Mouse (Mus musculus) embryonic facial prominence, embryonic 10.5 days (tissue): ENCODE measurements around the gene Cyp4f39. TPM values are rescaled to one million over a fixed set of nuclear protein-coding genes. Genes with fewer than 3 reads are reported as not detected.
A peak's percentile ranks its signal among the peaks of the same experiment; 100 is the strongest.
"Not testable (repeated sequence)": the region's sequence is repeated elsewhere in the genome, so short reads cannot be mapped to it uniquely, and the experiment has no call there.

Experiments
- DNase-seq: peaks from one replicate; pipeline ENCODE4 v3.0.0-alpha.2; 2017; ENCODE audit warnings: low spot score
- H3K27ac ChIP-seq: fragments of 300-500 bp; sonication (generic); replicated peaks from 2 replicates; pipeline ENCODE4 v1.5.1; 2016; ENCODE audit warnings: mild to moderate bottlenecking
- H3K27me3 ChIP-seq: fragments of 300-500 bp; sonication (generic); replicated peaks from 2 replicates; pipeline ENCODE4 v1.6.1; 2016; ENCODE audit warnings: low read depth, mild to moderate bottlenecking; ENCODE audit not compliant: poor library complexity, severe bottlenecking
- H3K36me3 ChIP-seq: fragments of 300-500 bp; sonication (generic); replicated peaks from 2 replicates; pipeline ENCODE4 v1.6.1; 2016; ENCODE audit warnings: mild to moderate bottlenecking, moderate library complexity
- H3K4me1 ChIP-seq: fragments of 300-500 bp; sonication (generic); 2 replicates; pipeline ENCODE4 v1.6.1; 2016
- H3K4me3 ChIP-seq: fragments of 300-500 bp; sonication (generic); 2 replicates; pipeline ENCODE4 v1.5.1; 2016; ENCODE audit warnings: mild to moderate bottlenecking, moderate library complexity
- H3K9me3 ChIP-seq: fragments of 300-500 bp; sonication (generic); 2 replicates; pipeline ENCODE4 v1.6.1; 2016; ENCODE audit warnings: mild to moderate bottlenecking
- WGBS: fragments of 180-500 bp; shearing (Covaris S2); methylation state at CpG from one replicate; pipeline ENCODE4 v1.1.7; 2016; 5-methylcytosine and 5-hydroxymethylcytosine counted together
- polyA plus RNA-seq: library from polyadenylated mRNA; unstranded; fragments of >200 nt; fragmentation: Nextera tagmentation; extraction: Ambion mirVana; gene quantifications from 2 replicates; pipeline ENCODE4 v1.2.1, GENCODE M21; 2016

The Cyp4f39 gene
- polyA plus RNA-seq, 1 experiment from 2014 or later = 0.44 TPM

DNA sequence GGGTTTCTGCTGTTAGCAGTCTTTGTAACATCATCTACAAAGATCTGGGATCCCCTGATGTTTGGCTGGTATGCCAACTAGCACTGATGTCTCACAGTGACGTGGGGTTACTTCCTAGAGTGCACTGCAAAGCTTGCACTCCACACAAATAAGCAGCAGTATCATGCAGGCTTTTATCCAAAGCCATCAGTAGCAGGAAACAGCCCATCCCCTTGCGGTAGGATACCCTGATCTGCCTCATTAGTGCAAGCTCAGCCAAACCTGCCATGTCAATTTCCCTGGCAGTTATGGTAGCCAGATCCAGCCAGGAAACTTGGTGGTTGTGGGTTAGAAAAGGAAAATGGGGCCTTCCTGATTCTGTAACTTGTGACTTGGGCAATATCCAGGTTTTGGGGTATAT, 26.2 kb downstream of the Cyp4f39 start:
- no peak overlapping the region for H3K4me3 ChIP-seq
- no peaks in the 10 kb centered on the region for H3K9me3 ChIP-seq
- peaks cover 32% of the 10 kb centered on the region for H3K27me3 ChIP-seq
- no peaks in the 10 kb centered on the region for H3K36me3 ChIP-seq
- no peak overlapping the region for H3K27ac ChIP-seq
- 68% methylated on average over 2 of the region's 2 CpGs for WGBS
- peaks cover 3% of the 10 kb centered on the region for H3K4me1 ChIP-seq
- no peak for DNase-seq

DNA sequence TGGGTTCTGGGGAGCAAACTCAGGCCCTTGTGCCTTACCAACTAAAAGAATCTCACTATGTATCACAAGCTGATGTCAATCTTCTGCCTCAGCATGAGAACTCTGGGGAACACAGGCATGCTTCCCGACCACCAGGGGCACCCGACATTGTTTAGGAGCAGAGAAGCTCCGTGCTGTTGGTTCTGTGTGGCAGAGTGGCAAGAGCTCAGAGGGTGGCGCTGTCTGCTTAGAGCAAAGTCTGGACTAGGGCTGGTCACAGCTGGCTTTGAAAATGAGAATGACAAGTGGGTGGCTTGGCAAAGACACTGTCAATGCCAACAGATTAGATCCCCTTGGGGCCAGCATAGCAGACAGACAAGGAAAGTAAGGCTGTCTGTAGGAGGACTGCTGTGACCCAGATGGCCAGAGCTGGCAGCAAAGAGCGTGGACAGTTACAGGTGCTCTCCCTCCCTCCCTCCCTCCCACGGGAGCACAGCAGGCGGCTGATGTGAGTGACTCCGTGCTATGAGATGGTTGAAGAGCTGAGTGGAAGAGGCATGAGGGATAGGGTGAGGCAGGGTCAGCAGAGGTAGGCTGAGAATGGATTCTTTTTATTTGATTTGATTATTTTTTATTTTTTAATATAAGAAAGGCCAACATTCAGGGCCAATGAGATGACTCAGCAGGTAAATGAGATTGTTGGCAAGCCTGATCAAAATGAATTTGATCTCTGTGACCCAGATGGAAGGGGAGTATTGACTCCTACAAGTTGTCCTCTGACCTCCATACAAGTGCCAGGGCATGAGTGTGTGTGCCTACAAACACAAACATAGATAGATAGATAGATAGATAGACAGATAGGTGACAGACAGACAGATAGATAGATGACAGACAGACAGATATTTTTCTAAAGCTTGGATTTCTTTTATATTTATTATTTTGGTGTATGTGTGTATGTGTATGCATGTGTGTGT, 27.3 kb downstream of the Cyp4f39 start:
- H3K4me1 ChIP-seq = peaks cover 3% of the 10 kb centered on the region
- 15% methylated on average over 8 of the region's 8 CpGs for WGBS
- H3K9me3 ChIP-seq = no peaks in the 10 kb centered on the region
- H3K27ac ChIP-seq = no peak overlapping the region
- peaks cover 42% of the 10 kb centered on the region for H3K27me3 ChIP-seq
- H3K36me3 ChIP-seq = no peaks in the 10 kb centered on the region
- H3K4me3 ChIP-seq = no peak overlapping the region
- peak; percentile 20 for DNase-seq

DNA sequence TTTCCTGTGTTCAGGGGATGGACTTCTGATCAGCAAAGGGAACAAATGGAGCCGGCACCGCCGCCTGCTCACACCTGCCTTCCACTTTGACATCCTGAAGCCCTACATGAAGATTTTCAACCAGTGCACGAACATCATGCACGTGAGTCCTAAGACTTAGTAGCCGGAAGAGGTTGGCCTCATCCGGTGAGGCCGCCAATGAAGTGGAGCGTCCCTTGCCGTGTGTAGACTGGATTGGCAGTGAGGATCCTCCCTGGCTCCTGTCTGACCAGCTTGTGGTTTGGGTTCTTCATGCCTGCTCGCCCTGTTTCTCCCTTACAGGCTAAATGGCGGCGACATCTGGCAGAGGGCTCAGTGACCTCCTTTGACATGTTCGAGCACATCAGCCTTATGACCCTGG, 29.2 kb downstream of the Cyp4f39 start:
- Histone ChIP-seq H3K4me3 (no peak overlapping the region), H3K9me3 (no peaks in the 10 kb centered on the region), H3K36me3 (no peaks in the 10 kb centered on the region), H3K4me1 (peaks cover 3% of the 10 kb centered on the region), H3K27ac (no peak overlapping the region), H3K27me3 (peaks cover 42% of the 10 kb centered on the region)
- DNase-seq = no peak
- WGBS = 80% methylated on average over 14 of the region's 14 CpGs

DNA sequence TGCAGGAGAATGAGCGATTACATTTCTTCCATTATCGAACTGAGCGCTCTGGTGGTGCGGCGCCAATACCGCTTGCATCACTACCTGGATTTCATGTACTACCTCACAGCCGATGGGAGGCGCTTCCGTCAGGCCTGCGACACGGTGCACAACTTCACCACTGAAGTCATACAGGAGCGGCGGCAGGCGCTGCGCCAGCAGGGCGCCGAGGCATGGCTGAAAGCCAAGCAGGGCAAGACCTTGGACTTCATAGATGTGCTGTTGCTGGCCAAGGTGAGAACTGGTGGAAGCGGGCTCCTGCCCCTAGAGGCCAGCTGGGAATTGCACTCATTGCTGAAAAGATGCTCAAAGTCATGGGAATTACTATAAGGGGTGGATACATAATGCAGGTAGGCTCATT, 30.7 kb downstream of the Cyp4f39 start:
- Histone ChIP-seq H3K9me3 (no peaks in the 10 kb centered on the region), H3K27me3 (peaks cover 42% of the 10 kb centered on the region), H3K4me1 (peaks cover 3% of the 10 kb centered on the region), H3K36me3 (no peaks in the 10 kb centered on the region), H3K4me3 (peak overlapping the region; percentile 42), H3K27ac (no peak overlapping the region)
- WGBS = 24% methylated on average over 18 of the region's 18 CpGs
- DNase-seq = peak; percentile 77

DNA sequence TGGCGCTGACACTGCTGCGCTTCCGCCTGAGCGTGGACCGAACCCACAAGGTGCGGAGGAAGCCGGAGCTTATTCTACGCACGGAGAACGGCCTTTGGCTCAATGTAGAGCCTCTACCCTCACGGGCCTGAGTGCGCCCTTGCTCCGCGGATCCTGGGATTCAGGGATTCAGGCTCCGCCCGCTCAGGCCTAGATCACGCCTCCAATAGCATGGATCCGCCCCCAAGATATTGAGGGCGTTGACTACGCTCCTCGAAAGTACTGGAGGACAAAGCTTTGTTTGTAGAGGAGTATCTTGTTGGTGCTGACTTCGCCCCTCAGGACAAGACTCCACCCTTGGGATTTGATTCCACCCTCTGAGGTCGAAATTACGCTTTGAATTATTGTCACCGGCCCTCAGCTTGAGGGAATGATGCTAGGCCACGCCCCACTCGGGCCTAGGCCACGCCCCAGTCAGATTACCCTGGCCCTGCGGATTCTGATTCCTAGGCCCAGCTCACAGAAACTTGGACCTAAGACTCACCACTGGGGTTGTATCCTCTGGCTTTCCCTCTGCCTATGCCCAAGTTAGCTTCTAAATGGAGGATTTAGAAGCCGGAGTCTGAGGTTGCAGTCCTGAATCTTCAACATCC, 39.9 kb downstream of the Cyp4f39 start:
- WGBS = 5% methylated on average over 30 of the region's 30 CpGs
- Histone ChIP-seq H3K9me3 (peaks cover 13% of the 10 kb centered on the region; the same call in 1 of the 2 replicates), H3K27ac (no peak overlapping the region; the same call in none of the 2 replicates)

DNA sequence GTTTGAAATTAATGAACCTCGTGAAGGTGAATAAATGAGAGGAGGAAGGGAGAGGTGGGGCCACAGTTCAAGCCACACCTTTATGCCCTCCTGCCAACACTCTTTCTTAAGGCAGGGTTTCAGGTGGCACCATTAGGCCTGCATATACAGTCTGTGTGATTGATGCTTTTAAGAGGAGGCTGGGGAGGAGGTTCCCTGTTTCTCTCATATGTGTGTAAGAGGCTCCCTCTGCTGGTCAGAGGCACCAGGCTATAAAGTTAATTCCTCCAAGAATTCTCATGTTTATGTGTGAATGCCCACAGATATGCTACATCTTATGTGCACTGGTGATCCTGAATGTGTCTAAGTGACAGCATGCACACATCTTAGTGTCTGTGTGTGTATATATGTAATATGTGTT, 42.1 kb downstream of the Cyp4f39 start:
- no peaks in the 10 kb centered on the region for H3K36me3 ChIP-seq
- H3K27ac ChIP-seq = no peak overlapping the region
- peaks cover 6% of the 10 kb centered on the region for H3K4me1 ChIP-seq
- peaks cover 13% of the 10 kb centered on the region; the same call in 1 of the 2 replicates for H3K9me3 ChIP-seq
- H3K27me3 ChIP-seq = peaks cover 36% of the 10 kb centered on the region
- DNase-seq = peak; percentile 65
- 60% methylated on average over 1 of the region's 1 CpGs for WGBS
- no peak overlapping the region for H3K4me3 ChIP-seq

More for the DNA sequence above, 39.9 kb downstream of the Cyp4f39 start:
- Histone ChIP-seq H3K4me1 (peaks cover 6% of the 10 kb centered on the region), H3K36me3 (no peaks in the 10 kb centered on the region), H3K27me3 (peaks cover 36% of the 10 kb centered on the region), H3K4me3 (peak overlapping the region; percentile 54)
- peak; percentile 59 for DNase-seq

DNA sequence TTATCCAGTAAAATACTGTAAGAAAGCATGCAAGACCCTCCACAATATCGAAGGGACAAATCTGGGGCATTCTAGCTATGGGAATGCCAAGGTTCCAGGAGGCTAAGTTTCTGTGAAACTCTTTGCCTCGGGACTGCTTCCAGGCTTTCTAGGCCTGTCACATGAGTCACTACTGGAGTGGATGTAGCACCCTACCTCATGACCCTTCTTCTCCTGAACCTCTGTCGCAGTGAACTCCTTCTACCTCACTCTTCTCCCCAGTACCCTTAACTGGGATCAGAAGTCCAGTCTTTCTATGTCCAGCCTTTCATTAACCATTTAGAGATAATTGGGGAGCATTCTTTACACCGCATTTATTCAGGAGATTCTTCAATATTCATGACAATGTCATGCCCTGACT, 48.0 kb downstream of the Cyp4f39 start:
- H3K36me3 ChIP-seq, H3K4me1 ChIP-seq, H3K27me3 ChIP-seq, DNase-seq, H3K27ac ChIP-seq, H3K9me3 ChIP-seq, H3K4me3 ChIP-seq: not testable (repeated sequence)
- WGBS = 85% methylated on average over 4 of the region's 4 CpGs

DNA sequence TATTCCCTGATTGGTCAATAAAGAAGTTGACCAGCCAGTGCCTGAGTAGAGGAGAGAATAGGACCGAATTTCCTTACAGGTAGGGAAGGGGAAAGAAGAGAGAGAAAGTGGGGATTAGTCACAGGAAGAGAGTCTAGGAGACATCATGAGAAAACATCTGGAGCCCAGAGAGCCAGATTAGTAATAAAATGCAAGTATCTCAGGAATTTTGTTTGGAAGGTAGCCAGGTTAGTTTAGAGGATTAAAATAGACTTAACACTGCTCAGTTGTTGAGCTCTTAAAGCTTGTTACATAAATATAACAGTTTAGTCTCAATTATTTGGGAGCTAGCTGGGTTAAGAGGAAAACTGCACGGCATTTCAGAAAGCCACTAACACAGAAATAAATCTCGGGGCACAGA, 48.5 kb downstream of the Cyp4f39 start:
- Histone ChIP-seq H3K4me3 (no peak overlapping the region), H3K36me3 (no peaks in the 10 kb centered on the region), H3K4me1 (peaks cover 11% of the 10 kb centered on the region), H3K27ac (no peak overlapping the region), H3K27me3 (no peaks in the 10 kb centered on the region), H3K9me3 (peaks cover 2% of the 10 kb centered on the region; the same call in 1 of the 2 replicates)
- no peak for DNase-seq
- WGBS = 76% methylated on average over 3 of the region's 3 CpGs

DNA sequence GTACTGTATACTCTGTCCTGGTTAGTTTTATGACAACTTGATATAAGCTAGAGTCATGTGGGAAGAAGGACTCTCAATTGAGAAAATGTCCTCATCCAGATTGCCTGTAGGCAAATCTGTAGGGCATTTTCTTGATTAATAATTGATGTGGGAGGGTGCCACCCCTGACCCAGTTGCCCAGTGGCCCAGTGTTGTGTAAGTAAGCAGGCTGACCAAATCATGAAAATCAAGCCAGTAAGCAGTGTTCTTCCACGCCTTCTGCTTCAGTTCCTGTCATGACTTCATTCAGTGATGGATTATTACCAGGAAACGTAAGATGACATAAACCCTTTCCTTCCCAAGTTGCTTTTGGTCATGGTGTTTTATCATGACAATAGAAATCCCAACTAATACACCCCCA, 50.6 kb downstream of the Cyp4f39 start:
- H3K27me3 ChIP-seq = no peaks in the 10 kb centered on the region
- no peaks in the 10 kb centered on the region for H3K9me3 ChIP-seq
- no peaks in the 10 kb centered on the region for H3K36me3 ChIP-seq
- DNase-seq = no peak
- WGBS = 85% methylated on average over 2 of the region's 2 CpGs
- H3K4me1 ChIP-seq = peaks cover 22% of the 10 kb centered on the region
- H3K27ac ChIP-seq = no peak overlapping the region
- no peak overlapping the region for H3K4me3 ChIP-seq

DNA sequence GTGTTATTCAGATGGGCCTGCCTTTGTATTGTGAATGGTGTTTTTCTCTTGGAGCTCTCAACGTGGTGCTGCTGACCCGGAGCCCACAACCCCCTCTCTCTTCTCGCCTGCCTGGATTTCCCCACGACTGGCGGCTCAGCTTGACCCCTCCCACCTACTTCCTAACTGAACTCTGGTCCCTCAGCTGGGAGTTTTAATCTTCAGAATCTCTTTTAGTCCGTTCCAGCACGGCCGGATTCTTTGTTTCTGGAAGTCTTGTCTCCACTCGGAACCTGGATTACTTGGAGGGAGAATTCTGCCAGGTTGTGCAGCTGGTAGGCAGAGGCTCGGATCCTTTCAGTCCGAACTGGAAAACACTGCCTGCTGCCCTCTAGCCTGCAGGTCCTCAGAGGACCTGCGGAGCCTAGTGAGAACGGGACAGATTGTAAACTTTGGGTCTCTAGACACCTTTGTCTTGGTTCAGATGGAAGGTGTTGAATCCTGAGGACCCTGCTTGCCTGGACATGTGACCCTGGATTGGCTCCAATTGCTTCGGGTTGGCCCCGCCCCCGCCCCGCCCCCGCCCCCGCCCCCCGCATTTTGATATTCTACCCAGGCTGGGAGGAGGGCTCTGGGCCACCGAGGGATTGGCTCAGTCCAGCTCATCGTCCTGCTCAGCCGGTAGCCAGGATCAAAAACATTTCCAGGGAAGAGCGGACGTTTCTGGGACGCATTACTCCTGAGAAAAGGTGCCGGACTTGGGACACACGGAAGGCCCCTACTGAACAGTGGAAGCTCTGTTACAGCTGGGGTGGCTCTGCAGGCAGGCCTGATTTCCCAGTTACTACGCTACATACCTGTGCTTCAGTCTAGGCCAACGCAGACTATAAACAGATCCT, 53.6 kb downstream of the Cyp4f39 start, which contains the start of gene Cyp4f17:
TSS of gene Cyp4f17 (plus strand) at position 200 of the 878 bp plus-strand sequence.
- WGBS = 1% methylated on average over 30 of the region's 30 CpGs
- Histone ChIP-seq H3K27ac (peak within 1 kb of the TSS; percentile 89), H3K9me3 (no peaks in the 10 kb centered on the region), H3K36me3 (peaks cover 12% of the 10 kb centered on the region; the same call in 1 of the 2 replicates), H3K4me3 (peak within 1 kb of the TSS; percentile 62), H3K4me1 (peaks cover 22% of the 10 kb centered on the region), H3K27me3 (no peaks in the 10 kb centered on the region)
- DNase-seq = peak; percentile 93

DNA sequence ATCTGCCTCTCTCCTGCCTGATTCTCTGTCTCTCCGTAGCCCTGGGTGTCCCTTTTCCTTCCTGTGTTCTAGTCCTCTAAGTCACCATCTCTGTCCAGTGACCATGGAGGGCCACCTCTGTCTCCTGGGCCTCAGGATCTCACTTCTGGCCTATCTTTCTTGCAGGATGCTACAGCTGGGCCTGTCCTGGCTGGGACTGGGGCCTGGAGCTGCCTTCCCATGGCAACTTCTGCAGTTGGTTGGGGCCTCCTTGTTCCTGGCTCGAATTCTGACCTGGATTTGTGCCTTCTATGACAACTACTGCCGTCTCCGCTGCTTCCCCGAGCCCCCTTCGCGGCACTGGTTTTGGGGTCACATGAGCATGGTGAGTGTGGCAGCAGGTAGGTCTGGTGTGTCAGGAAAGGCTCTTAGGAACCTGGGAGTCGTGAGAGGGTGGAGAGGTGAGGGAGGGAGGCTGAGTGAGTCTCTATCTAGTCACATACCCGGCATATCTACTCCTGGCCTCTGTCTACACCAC, 54.3 kb downstream of the Cyp4f39 start:
- 39% methylated on average over 9 of the region's 9 CpGs for WGBS
- no peaks in the 10 kb centered on the region for H3K27me3 ChIP-seq
- peak overlapping the region; percentile 62 for H3K4me3 ChIP-seq
- H3K36me3 ChIP-seq = peaks cover 12% of the 10 kb centered on the region; the same call in 1 of the 2 replicates
- DNase-seq = no peak
- H3K27ac ChIP-seq = peak overlapping the region; percentile 89
- no peaks in the 10 kb centered on the region for H3K9me3 ChIP-seq
- H3K4me1 ChIP-seq = peaks cover 22% of the 10 kb centered on the region

DNA sequence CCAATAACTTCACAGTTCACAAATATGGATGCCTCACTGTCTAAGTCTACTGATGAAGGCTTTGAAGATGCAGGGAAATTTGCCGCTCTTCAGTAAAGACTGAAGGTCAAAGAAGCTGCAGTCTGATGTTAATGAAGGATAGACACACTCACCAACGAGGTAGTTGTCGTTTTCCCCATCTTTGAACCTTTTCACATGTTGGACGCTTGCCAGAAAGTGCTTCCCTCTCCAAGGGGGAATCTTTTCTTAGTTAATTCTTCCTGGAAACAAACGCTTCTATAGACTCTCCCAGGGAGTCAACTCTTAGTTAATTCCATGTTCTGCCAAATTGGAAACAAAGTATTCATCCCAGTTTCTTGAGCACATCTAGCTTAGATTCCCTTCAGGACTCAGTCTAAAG, 63.6 kb downstream of the Cyp4f39 start:
- Histone ChIP-seq H3K36me3 (peaks cover 11% of the 10 kb centered on the region; the same call in 1 of the 2 replicates), H3K4me1 (no peaks in the 10 kb centered on the region), H3K4me3 (no peak overlapping the region), H3K27me3 (no peaks in the 10 kb centered on the region), H3K27ac (no peak overlapping the region), H3K9me3 (no peaks in the 10 kb centered on the region)
- WGBS = 84% methylated on average over 5 of the region's 5 CpGs
- DNase-seq = no peak
